Mouse (Mus musculus) E14TG2a.4 (cell line): ENCODE measurements at regions not wholly inside any gene's neighbourhood (a gene's known extent, or its start where the extent isn't known, plus 50 kb on each side); places are given as distances from the start of the nearest gene placed in this dataset.
"Not testable (repeated sequence)": the region's sequence is repeated elsewhere in the genome, so short reads cannot be mapped to it uniquely, and the experiment has no call there.

Source experiments
- H3K27me3 ChIP-seq: 2 replicates; pipeline ENCODE4 v1.6.1; 2014; ENCODE audit warnings: low read length, control low read depth; ENCODE audit not compliant: insufficient read depth
- H3K36me3 ChIP-seq: 2 replicates; pipeline ENCODE4 v1.6.1; 2014; ENCODE audit warnings: low read length, control low read depth; ENCODE audit not compliant: insufficient read depth
- H3K4me1 ChIP-seq: replicated peaks from 2 replicates; pipeline ENCODE4 v1.6.1; 2014; ENCODE audit warnings: low read depth, low read length, control low read depth
- H3K4me3 ChIP-seq: replicated peaks from 2 replicates; pipeline ENCODE4 v1.5.1; 2014; ENCODE audit warnings: mild to moderate bottlenecking, low read length
- H3K9me3 ChIP-seq: 2 replicates; pipeline ENCODE4 v1.6.1; 2014; ENCODE audit warnings: low read length, control low read depth
- CTCF ChIP-seq: conservative IDR thresholded peaks from 2 replicates; pipeline ENCODE4 v1.5.1; 2014; ENCODE audit warnings: low read length
- NANOG ChIP-seq: IDR thresholded peaks from 2 replicates; pipeline ENCODE4 v1.6.1; 2014; ENCODE audit warnings: borderline replicate concordance, low read length, mixed read lengths
- POU5F1 ChIP-seq: IDR thresholded peaks from 2 replicates; pipeline ENCODE4 v1.6.1; 2014; ENCODE audit warnings: low read length, borderline replicate concordance

DNA sequence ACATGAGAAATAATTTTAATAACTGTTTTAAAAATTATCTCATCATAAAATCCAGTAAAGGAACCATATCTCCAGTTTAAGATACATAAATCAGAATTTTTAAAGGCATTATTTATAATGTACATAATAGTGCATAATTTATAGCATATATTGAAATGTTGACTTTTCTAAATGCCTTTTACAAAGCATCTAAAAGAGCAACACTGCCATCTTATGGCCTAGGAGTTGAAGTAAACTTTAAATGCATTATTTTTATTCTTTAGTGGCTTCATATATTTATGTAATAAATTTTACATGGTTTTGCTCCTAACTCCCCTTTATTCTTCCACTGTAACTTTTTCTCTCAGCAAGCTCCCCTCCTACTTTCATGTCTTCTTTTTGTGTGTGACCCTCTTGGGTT, 90.6 kb downstream of the 4921511C20Rik start:
- Histone ChIP-seq H3K4me1 (no peaks in the 10 kb centered on the region), H3K27me3 (no peaks in the 10 kb centered on the region), H3K4me3 (no peak overlapping the region), H3K36me3 (no peaks in the 10 kb centered on the region), H3K9me3 (no peaks in the 10 kb centered on the region)
- no peak for TF ChIP-seq POU5F1
- TF ChIP-seq CTCF: no peak
- no peak for TF ChIP-seq NANOG

DNA sequence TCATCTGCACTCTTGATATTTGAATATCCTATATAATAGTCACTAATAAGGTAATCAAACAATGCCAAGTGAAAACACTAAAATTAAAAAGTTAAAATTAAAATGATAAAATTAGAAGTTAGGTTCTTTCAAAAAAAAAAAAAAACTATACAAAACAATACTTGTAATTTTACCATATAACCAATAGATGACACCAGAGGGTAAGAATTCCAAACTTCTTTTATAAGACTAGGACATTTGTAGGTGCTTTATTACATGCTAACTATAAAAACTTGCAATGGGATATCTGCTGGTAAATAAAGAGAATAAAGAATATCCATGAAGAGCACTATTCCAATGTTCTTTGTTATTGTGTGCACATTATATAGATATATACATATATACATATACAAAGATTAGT, 125.0 kb downstream of the 4921511C20Rik start:
- H3K4me3 ChIP-seq: no peak overlapping the region
- no peak; the same call in 1 of the 2 replicates for TF ChIP-seq CTCF
- TF ChIP-seq NANOG: no peak
- TF ChIP-seq POU5F1: no peak
- no peaks in the 10 kb centered on the region for H3K4me1 ChIP-seq
- H3K9me3 ChIP-seq: no peaks in the 10 kb centered on the region
- H3K27me3 ChIP-seq: no peaks in the 10 kb centered on the region
- no peaks in the 10 kb centered on the region for H3K36me3 ChIP-seq

DNA sequence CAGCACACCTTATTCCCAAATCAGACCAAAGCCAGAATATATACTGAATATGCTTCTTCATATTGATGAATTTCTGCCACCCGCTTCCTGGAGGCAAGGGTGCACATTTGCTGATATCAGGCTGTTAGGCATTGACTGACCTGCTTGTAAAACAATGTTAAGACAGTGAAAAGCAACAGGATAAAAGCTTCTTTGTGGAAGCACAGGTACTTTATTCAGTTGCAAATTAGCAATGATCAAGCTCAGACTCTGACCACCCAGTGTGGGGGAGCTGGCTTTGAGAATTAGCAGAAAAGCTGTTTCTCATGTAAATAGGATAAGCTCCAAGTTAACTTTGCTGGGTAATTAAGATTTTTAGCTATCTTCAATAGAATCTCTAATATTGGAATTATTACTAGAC, 130.4 kb downstream of the 4921511C20Rik start:
- H3K36me3 ChIP-seq, H3K27me3 ChIP-seq, H3K4me1 ChIP-seq, H3K9me3 ChIP-seq, H3K4me3 ChIP-seq: not testable (repeated sequence)
- peak; percentile 80; the same call in 1 of the 2 replicates for TF ChIP-seq NANOG

DNA sequence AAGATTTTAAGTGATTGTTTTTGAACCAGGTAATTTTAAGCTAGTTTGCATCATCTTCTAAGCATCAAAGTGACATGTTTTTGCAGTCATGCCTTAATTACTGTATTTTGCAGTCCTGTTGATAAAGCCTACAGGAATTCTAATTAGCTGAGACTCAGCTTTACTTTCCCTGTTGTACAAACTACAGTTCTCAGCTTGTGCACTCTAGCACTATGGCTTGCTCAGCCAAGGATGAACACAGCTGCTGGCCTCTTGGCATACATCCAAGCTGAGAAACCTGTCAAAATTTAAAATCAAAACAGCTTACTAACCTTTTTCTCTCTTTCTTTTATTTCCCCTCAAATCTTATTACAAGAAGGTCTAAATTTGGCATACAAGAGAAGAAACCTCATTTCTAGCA, 159.9 kb downstream of the 4921511C20Rik start:
- H3K36me3 ChIP-seq: no peaks in the 10 kb centered on the region
- no peaks in the 10 kb centered on the region for H3K9me3 ChIP-seq
- H3K4me3 ChIP-seq: no peak overlapping the region
- no peaks in the 10 kb centered on the region for H3K4me1 ChIP-seq
- TF ChIP-seq CTCF: no peak
- no peak for TF ChIP-seq NANOG
- TF ChIP-seq POU5F1: no peak
- no peaks in the 10 kb centered on the region for H3K27me3 ChIP-seq
